Mouse (Mus musculus) lung, adult 2 months (tissue): ENCODE data around the gene Mta3. TPM values are rescaled to one million over a fixed set of nuclear protein-coding genes. Genes with fewer than 3 reads are reported as not detected.

Source experiments
- DNase-seq: peaks from one replicate; pipeline ENCODE4 v3.0.0; 2022
- H3K4me1 ChIP-seq: fragments of 200-500 bp; 2 replicates; pipeline ENCODE4 v1.6.1; 2011; ENCODE audit warnings: low read length; ENCODE audit not compliant: control insufficient read depth, insufficient read depth
- H3K4me3 ChIP-seq: fragments of 200-500 bp; replicated peaks from 2 replicates; pipeline ENCODE3; 2011; ENCODE audit warnings: low read depth, mild to moderate bottlenecking, control low read depth, low read length; ENCODE audit errors: extremely low read depth
- CTCF ChIP-seq: fragments of 200-500 bp; IDR thresholded peaks from 2 replicates; pipeline ENCODE4 v1.5.1; 2011; ENCODE audit warnings: mild to moderate bottlenecking, low read length, control low read depth; ENCODE audit not compliant: insufficient read depth
- POLR2A ChIP-seq: fragments of 200-500 bp; IDR thresholded peaks from 2 replicates; pipeline ENCODE4 v1.6.1; 2011; ENCODE audit warnings: low read depth, mild to moderate bottlenecking, control low read depth, low read length, borderline replicate concordance; ENCODE audit errors: extremely low read depth
- WGBS: fragments of 180-500 bp; shearing (Covaris S2); methylation state at CpG from one replicate; pipeline ENCODE4 v1.1.7; 2018; 5-methylcytosine and 5-hydroxymethylcytosine counted together
- polyA plus RNA-seq: library from polyadenylated mRNA; depleted of rRNA; stranded (reverse); fragments of >200 nt; gene quantifications from 2 replicates; pipeline ENCODE4 v1.2.3, GENCODE M21; 2012

The Mta3 gene
- polyA plus RNA-seq, 1 experiment: 34.9 TPM

GRCm38 (mm10) chr17:83795121-83795520, 89.2 kb downstream of the Mta3 start:
- no peak for TF ChIP-seq CTCF
- TF ChIP-seq POLR2A: no peak
- H3K4me1 ChIP-seq: no peaks in the 10 kb centered on the region
- no peak for DNase-seq
- WGBS: 94% methylated on average over 17 of the region's 17 CpGs
- no peak overlapping the region for H3K4me3 ChIP-seq

- no peak for DNase-seq
- Histone ChIP-seq H3K4me1 (no peaks in the 10 kb centered on the region), H3K4me3 (no peak overlapping the region)
- TF ChIP-seq CTCF: no peak
- TF ChIP-seq POLR2A: no peak
- WGBS: 77% methylated on average over 11 of the region's 11 CpGs
Observed at GRCm38 (mm10) chr17:83799506-83800050, 93.6 kb downstream of the Mta3 start.

- TF ChIP-seq POLR2A (no peak), CTCF (no peak)
- WGBS: 69% methylated on average over 9 of the region's 9 CpGs
- peak; percentile 76 for DNase-seq
- Histone ChIP-seq H3K4me1 (no peaks in the 10 kb centered on the region), H3K4me3 (no peak overlapping the region)
Observed at GRCm38 (mm10) chr17:83803987-83804386, 98.0 kb downstream of the Mta3 start.

GRCm38 (mm10) chr17:83805078-83805477, 99.1 kb downstream of the Mta3 start:
- Histone ChIP-seq H3K4me3 (no peak overlapping the region), H3K4me1 (no peaks in the 10 kb centered on the region)
- 86% methylated on average over 9 of the region's 9 CpGs for WGBS
- TF ChIP-seq CTCF (no peak), POLR2A (no peak)
- DNase-seq: no peak

- 52% methylated on average over 7 of the region's 7 CpGs for WGBS
- TF ChIP-seq POLR2A: no peak
- no peak for TF ChIP-seq CTCF
- DNase-seq: no peak
- Histone ChIP-seq H3K4me3 (no peak overlapping the region), H3K4me1 (no peaks in the 10 kb centered on the region)
Observed at GRCm38 (mm10) chr17:83807345-83807744, 101.4 kb downstream of the Mta3 start.

GRCm38 (mm10) chr17:83807778-83808398, 101.9 kb downstream of the Mta3 start:
- WGBS: 71% methylated on average over 11 of the region's 11 CpGs
- no peak for TF ChIP-seq POLR2A
- peak; percentile 59 for TF ChIP-seq CTCF
- DNase-seq: peak; percentile 53
- Histone ChIP-seq H3K4me3 (no peak overlapping the region), H3K4me1 (no peaks in the 10 kb centered on the region)

- no peaks in the 10 kb centered on the region for H3K4me1 ChIP-seq
- TF ChIP-seq CTCF (no peak), POLR2A (no peak)
- 87% methylated on average over 12 of the region's 12 CpGs for WGBS
- DNase-seq: no peak
- no peak overlapping the region for H3K4me3 ChIP-seq
Observed at GRCm38 (mm10) chr17:83808476-83809098, 102.6 kb downstream of the Mta3 start.

GRCm38 (mm10) chr17:83809197-83809829, 103.3 kb downstream of the Mta3 start:
- Histone ChIP-seq H3K4me1 (no peaks in the 10 kb centered on the region), H3K4me3 (no peak overlapping the region)
- TF ChIP-seq CTCF (no peak), POLR2A (peak; percentile 35; the same call in 1 of the 2 replicates)
- 79% methylated on average over 17 of the region's 17 CpGs for WGBS
- no peak for DNase-seq

- 74% methylated on average over 5 of the region's 5 CpGs for WGBS
- TF ChIP-seq POLR2A: no peak
- TF ChIP-seq CTCF: no peak
- no peak for DNase-seq
- Histone ChIP-seq H3K4me1 (no peaks in the 10 kb centered on the region), H3K4me3 (no peak overlapping the region)
Observed at GRCm38 (mm10) chr17:83810285-83810684, 104.3 kb downstream of the Mta3 start.

- Histone ChIP-seq H3K4me1 (no peaks in the 10 kb centered on the region), H3K4me3 (no peak overlapping the region)
- no peak for DNase-seq
- no peak for TF ChIP-seq POLR2A
- TF ChIP-seq CTCF: no peak
- 88% methylated on average over 17 of the region's 17 CpGs for WGBS
Observed at GRCm38 (mm10) chr17:83812200-83812944, 106.4 kb downstream of the Mta3 start.
